Mouse (Mus musculus) myocyte (in vitro differentiated cells): Measurements from ENCODE around the gene Inpp5d.

Experiments
- CEBPB ChIP-seq: IDR thresholded peaks from 2 replicates; pipeline ENCODE4 v1.6.1; 2011; ENCODE audit warnings: mild to moderate bottlenecking, moderate library complexity; ENCODE audit not compliant: poor library complexity, insufficient read depth, severe bottlenecking
- E2F4 ChIP-seq: IDR thresholded peaks from one replicate; pipeline ENCODE4 v1.6.1; 2011; ENCODE audit warnings: mild to moderate bottlenecking, control low read depth, moderate library complexity; ENCODE audit not compliant: insufficient read depth
- MAX ChIP-seq: IDR thresholded peaks from one replicate; pipeline ENCODE4 v1.6.1; 2011; ENCODE audit warnings: low read depth, mild to moderate bottlenecking, control low read depth
- MYOD1 ChIP-seq, 3 experiments: IDR thresholded peaks; one replicate each; pipeline ENCODE4 v1.6.1; 2011; ENCODE audit warnings: control low read depth in 2 of 3, low read depth in 2 of 3, mild to moderate bottlenecking in 2 of 3, moderate library complexity in 1 of 3; ENCODE audit not compliant: insufficient read length in 2 of 3, control insufficient read depth in 1 of 3
- MYOG ChIP-seq, 3 experiments: IDR thresholded peaks; one replicate each; pipeline ENCODE4 v1.6.1; 2011; ENCODE audit warnings: control low read depth in 2 of 3, low read depth in 2 of 3, mild to moderate bottlenecking in 2 of 3; ENCODE audit not compliant: insufficient read length in 2 of 3, control insufficient read depth in 1 of 3, insufficient read depth in 1 of 3
- POLR2A ChIP-seq: IDR thresholded peaks from one replicate; pipeline ENCODE4 v1.6.1; 2011; ENCODE audit warnings: low read depth, mild to moderate bottlenecking, control low read depth, moderate library complexity; ENCODE audit not compliant: insufficient read length
- REST ChIP-seq: IDR thresholded peaks from one replicate; pipeline ENCODE4 v1.6.1; 2011; ENCODE audit warnings: mild to moderate bottlenecking, control low read depth, moderate library complexity; ENCODE audit not compliant: insufficient read depth, insufficient read length
- SRF ChIP-seq: IDR thresholded peaks from one replicate; pipeline ENCODE4 v1.6.1; 2011; ENCODE audit warnings: low read depth; ENCODE audit not compliant: control insufficient read depth, insufficient read length
- TCF12 ChIP-seq: IDR thresholded peaks from one replicate; pipeline ENCODE4 v1.6.1; 2011; ENCODE audit warnings: mild to moderate bottlenecking, control low read depth; ENCODE audit not compliant: poor library complexity, insufficient read depth, severe bottlenecking
- TCF3 ChIP-seq: IDR thresholded peaks from one replicate; pipeline ENCODE4 v1.6.1; 2011; ENCODE audit warnings: low read depth, control low read depth; ENCODE audit not compliant: insufficient read length
- USF1 ChIP-seq: IDR thresholded peaks from one replicate; pipeline ENCODE4 v1.6.1; 2011; ENCODE audit warnings: low read depth, mild to moderate bottlenecking, control low read depth, moderate library complexity

DNA sequence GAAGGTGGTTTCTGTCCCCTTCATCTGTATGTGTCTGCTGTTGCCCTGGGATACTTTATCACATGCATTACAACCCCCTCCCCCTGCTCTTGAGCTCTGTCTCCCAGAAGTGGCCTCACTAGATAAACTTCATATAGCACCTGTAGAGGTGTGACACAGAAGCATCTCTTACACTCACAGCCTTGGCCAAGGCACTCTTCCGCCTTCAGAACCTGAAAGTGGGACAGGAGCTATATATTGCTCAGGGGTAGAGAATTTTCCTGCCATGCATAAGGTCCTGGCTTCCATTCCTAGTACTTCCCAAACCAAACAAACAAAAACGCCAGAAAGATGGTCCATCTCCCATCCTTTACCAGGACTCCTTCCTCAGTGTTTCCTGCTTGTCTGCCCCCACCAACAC is 84.1 kb downstream of the Inpp5d start:
- TF ChIP-seq MYOD1 (IDR thresholded peaks at IDR 0.05; ENCODE audit: control insufficient read depth in 1 of 3, insufficient read length in 2 of 3, low read depth in 2 of 3) (no peak), POLR2A (no peak), SRF (no peak), USF1 (no peak), TCF12 (no peak), E2F4 (no peak), CEBPB (no peak), MYOG (IDR thresholded peaks at IDR 0.05; ENCODE audit: control insufficient read depth in 1 of 3, insufficient read depth in 1 of 3, insufficient read length in 2 of 3, low read depth in 2 of 3) (no peak), MAX (no peak), TCF3 (no peak), REST (no peak)
